Mouse (Mus musculus) left cerebral cortex, adult 11 months (tissue): ENCODE measurements at regions not wholly inside any gene's neighbourhood (a gene's known extent, or its start where the extent isn't known, plus 50 kb on each side); places are given as distances from the start of the nearest gene placed in this dataset.

Experiments used
- DNase-seq: peaks from one replicate; pipeline ENCODE4 v3.0.0; 2022; ENCODE audit warnings: low spot score

DNA sequence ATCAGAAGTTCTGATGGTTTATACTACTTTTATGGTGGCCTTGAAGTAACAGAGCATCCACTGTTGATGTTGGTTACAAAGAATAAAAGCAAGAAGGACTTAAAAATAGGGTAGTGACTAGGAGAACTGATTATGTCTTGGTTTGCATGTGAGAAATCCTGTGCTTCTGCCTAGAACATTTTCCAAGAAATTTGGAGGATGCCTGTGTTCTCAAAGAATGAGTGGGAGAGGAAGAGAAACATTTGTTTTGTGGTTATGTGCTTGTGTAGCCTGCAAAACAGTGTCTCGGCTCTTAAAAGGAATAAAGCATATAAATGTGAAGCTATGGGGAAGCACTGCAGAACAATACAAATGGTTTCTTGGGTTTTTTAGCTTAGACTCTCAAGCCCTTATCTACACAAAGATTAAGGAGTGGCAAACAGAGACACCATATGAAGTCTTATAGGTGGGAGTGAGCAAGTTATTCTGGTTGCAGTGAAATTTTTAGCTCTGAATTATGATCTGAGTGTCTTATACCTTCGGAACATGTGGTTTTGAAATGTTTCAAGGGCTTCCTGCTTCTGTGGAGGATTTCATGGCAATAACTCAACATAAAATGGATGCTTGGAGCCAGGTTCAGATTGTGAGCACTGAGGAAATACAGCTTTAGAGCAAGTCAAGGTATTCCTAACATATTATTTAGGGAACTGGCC lies 372.1 kb upstream of the Man1a start:
- DNase-seq: peak; percentile 12

GRCm38 (mm10) chr10:54403223-54403926 lies 327.0 kb upstream of the Man1a start:
- DNase-seq: no peak

DNA sequence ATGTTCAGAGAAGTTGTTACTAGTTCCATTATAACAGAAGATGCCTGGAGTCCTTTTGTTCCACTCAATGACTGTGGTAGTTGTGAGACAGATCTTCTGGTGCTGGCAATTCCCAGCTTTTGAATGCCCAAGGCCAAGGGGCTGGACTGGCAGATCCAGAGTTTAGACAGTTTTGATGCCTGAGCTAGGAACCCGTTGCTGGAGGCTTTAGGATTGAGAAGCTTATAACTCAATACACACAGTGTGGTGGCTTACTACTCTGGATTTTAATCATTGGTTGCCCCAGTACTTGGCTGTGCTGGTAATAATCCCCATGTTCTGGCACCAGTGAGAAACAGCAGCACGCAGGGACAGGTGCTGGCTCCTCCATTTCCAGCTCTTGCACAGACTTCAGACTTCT lies 307.3 kb upstream of the Man1a start:
- DNase-seq: no peak

DNA sequence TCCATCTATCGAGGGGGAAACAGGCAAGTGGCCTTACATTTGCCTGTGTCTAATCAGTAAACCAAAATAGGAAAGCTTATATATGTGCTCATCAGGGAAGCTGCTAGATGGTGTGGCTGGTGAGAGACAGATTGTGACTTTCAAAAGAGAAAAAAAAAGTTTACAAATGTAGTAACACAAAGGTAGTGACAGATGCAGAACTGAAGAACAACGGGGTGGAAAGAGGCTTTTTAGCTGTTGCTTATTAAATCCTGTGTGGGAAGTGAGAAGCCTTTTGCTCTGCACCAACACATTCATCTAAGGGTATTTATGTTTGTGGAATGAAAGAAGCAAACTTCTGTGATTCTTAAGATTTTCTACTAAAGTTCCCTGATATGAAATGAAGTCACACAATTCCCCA lies 305.1 kb upstream of the Man1a start:
- DNase-seq: peak; percentile 25

DNA sequence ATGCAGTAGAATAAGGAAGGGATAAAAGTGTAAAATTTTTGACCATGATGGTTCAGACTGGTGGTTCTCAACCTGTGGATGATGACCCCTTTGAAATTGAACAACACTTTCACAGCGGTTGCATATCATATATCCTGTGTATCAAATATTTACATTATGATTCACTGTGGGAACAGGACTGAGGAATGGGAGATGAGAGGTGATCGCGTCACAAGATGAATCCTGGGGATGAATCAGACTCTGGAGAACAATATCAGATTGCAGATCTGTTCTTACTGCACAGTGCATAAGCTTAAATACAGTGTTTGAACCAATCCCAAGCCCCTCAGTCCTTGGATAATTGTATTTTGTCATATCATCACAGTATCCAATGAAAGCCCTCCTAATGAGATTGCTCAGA lies 292.7 kb upstream of the Man1a start:
- DNase-seq: no peak

- no peak for DNase-seq
Measured at GRCm38 (mm10) chr10:54365315-54365714, 288.9 kb upstream of the Man1a start.

DNA sequence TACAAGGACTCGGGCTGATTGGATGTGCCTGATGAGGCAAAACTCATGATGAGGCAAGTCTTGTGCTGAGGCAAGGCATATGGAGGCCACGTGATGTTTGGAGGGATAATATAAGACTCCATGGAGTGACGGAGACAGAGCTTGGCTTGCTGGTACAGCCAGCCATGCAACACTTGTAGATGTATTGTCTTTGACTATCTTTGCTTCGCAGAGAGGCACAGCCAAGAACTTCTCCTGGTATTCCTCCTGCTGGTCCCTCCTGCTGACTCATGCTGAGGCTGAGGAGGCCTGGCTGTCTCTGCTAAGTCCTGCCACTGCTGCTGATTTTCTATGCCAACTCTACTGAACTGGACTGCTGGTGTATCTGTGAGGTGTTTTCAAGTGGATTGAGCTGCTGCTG lies 260.8 kb upstream of the Man1a start:
- DNase-seq: no peak
